Mouse (Mus musculus): ENCODE results near the gene 9330182L06Rik. TPM values are rescaled to one million over a fixed set of nuclear protein-coding genes. Genes with fewer than 3 reads are reported as not detected.

9330182L06Rik gene
- 5.2 TPM for polyA plus RNA-seq (2014; fragmentation: Illumina TruSeq; extraction: RNeasy Lipid Tissue Mini Kit (QIAGEN cat#74804); ENCODE audit: low read depth, low replicate concordance)

DNA sequence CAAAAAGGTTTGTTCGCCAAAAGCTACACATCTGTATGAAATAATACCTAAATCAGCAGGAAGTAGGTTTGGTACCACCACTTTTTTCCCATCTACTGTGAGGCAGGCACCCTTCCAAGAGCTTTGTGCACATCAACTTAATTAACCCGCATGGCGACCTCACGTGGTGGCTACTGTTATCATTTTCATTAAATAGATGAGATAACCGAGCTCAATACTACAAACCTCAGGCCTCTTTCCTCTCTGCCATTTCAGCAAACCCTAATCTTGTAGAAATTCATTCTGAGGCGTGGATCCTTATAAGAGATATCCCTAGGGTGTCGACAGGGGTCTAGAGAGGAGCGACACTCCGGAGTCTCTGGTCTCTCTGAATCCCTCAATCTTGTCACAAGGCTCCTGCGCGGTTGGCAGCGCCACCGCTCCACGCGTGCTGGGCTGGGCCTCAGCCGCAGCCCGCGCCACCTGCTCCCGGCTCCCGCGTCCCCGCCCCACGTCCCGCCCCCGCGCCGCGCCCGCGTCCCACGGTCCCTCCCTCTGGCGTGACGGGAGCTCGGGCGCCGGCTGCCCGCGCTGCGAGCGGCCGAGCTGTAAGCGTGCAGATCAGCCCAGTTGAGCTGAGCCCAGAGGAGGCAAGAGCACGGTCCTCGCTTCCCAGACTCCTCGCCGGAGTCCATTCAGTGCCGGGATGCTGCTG is at the start of gene 9330182L06Rik:
9330182L06Rik (plus strand) TSS at position 533 of the 694 bp plus-strand sequence.

Other genes with a start within 250 kb of the 9330182L06Rik start
- gene Tmem243, start 165.4 kb upstream of the 9330182L06Rik start, polyA plus RNA-seq (2014; fragmentation: Illumina TruSeq; extraction: RNeasy Lipid Tissue Mini Kit (QIAGEN cat#74804); ENCODE audit: low read depth, low replicate concordance): 129 TPM
- gene Dmtf1, start 104.3 kb upstream of the 9330182L06Rik start, polyA plus RNA-seq (2014; fragmentation: Illumina TruSeq; extraction: RNeasy Lipid Tissue Mini Kit (QIAGEN cat#74804); ENCODE audit: low read depth, low replicate concordance): 91.8 TPM